Mouse (Mus musculus) midbrain, postnatal 0 days (tissue): ENCODE data around the gene Ms4a8a. TPM values are rescaled to one million over a fixed set of nuclear protein-coding genes. Genes with fewer than 3 reads are reported as not detected.
"Not testable (repeated sequence)": the region's sequence is repeated elsewhere in the genome, so short reads cannot be mapped to it uniquely, and the experiment has no call there.

ENCODE experiments used
- ATAC-seq: fragments of 200-750 bp; cut with Nextera tagmentation; 2 replicates; pipeline ENCODE4 v1.8.0; 2017; ENCODE audit warnings: moderate number of reproducible peaks, mild to moderate bottlenecking, moderate TSS enrichment, moderate library complexity; ENCODE audit not compliant: low FRiP score
- DNase-seq: peaks from one replicate; pipeline ENCODE4 v3.0.0-alpha.2; 2015; ENCODE audit warnings: low spot score
- H3K27ac ChIP-seq: fragments of 300-500 bp; sonication (generic); 2 replicates; pipeline ENCODE4 v1.5.1; 2014; ENCODE audit warnings: low read depth, mild to moderate bottlenecking, low read length, mixed read lengths
- H3K27me3 ChIP-seq: fragments of 300-500 bp; sonication (generic); 2 replicates; pipeline ENCODE4 v1.6.1; 2014; ENCODE audit warnings: low read length, control low read depth, mixed read lengths; ENCODE audit not compliant: insufficient read depth
- H3K36me3 ChIP-seq: fragments of 300-500 bp; sonication (generic); 2 replicates; pipeline ENCODE4 v1.6.1; 2014; ENCODE audit warnings: low read length, control low read depth, mixed read lengths; ENCODE audit not compliant: insufficient read depth
- H3K4me1 ChIP-seq: fragments of 300-500 bp; sonication (generic); 2 replicates; pipeline ENCODE4 v1.6.1; 2014; ENCODE audit warnings: mild to moderate bottlenecking, control low read depth, antibody characterized with exemption, low read length, mixed read lengths; ENCODE audit not compliant: insufficient read depth
- H3K4me2 ChIP-seq: fragments of 300-500 bp; sonication (generic); 2 replicates; pipeline ENCODE4 v1.6.1; 2014; ENCODE audit warnings: low read depth, mild to moderate bottlenecking, low read length, mixed read lengths; ENCODE audit not compliant: poor library complexity, severe bottlenecking
- H3K4me3 ChIP-seq: fragments of 300-500 bp; sonication (generic); 2 replicates; pipeline ENCODE4 v1.5.1; 2014; ENCODE audit warnings: low read depth, mild to moderate bottlenecking, low read length, moderate library complexity
- H3K9ac ChIP-seq: fragments of 300-500 bp; sonication (generic); replicated peaks from 2 replicates; pipeline ENCODE4 v1.6.1; 2014; ENCODE audit warnings: mild to moderate bottlenecking, low read length, moderate library complexity, mixed read lengths; ENCODE audit not compliant: poor library complexity, severe bottlenecking
- H3K9me3 ChIP-seq: fragments of 300-500 bp; sonication (generic); 2 replicates; pipeline ENCODE4 v1.6.1; 2016; ENCODE audit warnings: low read length, control low read depth
- CTCF ChIP-seq: IDR thresholded peaks from 2 replicates; pipeline ENCODE4 v1.5.1; 2016; ENCODE audit warnings: antibody characterized with exemption, mild to moderate bottlenecking
- WGBS: fragments of 180-500 bp; shearing (Covaris S2); extraction: QIAGEN DNeasy Blood & Tissue Kit; methylation state at CpG from one replicate; pipeline ENCODE4 v1.1.7; 2014; 5-methylcytosine and 5-hydroxymethylcytosine counted together
- polyA plus RNA-seq: library from polyadenylated mRNA; unstranded; fragments of >200 nt; fragmentation: Nextera tagmentation; extraction: Ambion mirVana; gene quantifications from 2 replicates; pipeline ENCODE4 v1.2.1, GENCODE M21; 2015
- total RNA-seq: library from RNA; depleted of rRNA; stranded (reverse); fragments of >200 nt; gene quantifications from 2 replicates; pipeline ENCODE4 v1.2.3, GENCODE M21; 2014; rRNA removed

Ms4a8a gene
- total RNA-seq (not detected in 2 replicates), polyA plus RNA-seq (not detected in 2 replicates)

DNA sequence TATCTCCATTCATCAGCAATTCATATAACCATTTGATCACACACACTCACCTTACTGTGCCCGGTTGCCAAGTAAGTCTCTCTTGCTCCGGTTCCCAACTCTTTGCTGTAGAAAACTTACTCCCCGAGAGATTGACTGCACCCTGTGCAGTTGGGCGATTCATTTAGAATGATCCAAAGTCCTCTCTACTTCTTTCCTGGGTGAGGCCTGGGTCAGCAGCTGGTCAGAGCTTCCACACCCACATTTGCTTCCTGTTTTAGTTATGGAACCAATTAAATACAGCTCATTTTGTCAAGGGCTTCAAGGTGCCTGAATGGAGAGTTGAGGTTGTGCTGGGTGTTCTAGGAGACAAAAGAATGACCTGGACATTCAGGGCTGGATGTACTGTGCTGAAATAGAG, at the start of gene Ms4a8a:
TSS of gene Ms4a8a (minus strand) at position 169 of the 400 bp plus-strand sequence.
- Histone ChIP-seq H3K4me1 (no peaks in the 10 kb centered on the region), H3K9ac (no peak within 1 kb of the TSS), H3K27ac (no peak within 1 kb of the TSS), H3K4me3 (no peak within 1 kb of the TSS), H3K9me3 (no peaks in the 10 kb centered on the region), H3K27me3 (no peaks in the 10 kb centered on the region), H3K4me2 (no peak within 1 kb of the TSS), H3K36me3 (no peaks in the 10 kb centered on the region)
- 85% methylated on average over 4 of the region's 4 CpGs for WGBS
- TF ChIP-seq CTCF: no peak
- ATAC-seq: no peak
- DNase-seq: no peak

GRCm38 (mm10) chr19:11129702-11130101, 48.8 kb upstream of the Ms4a8a start:
- Histone ChIP-seq H3K27me3 (no peaks in the 10 kb centered on the region), H3K27ac (no peak overlapping the region), H3K36me3 (no peaks in the 10 kb centered on the region), H3K4me2 (no peak overlapping the region), H3K9ac (no peak overlapping the region), H3K9me3 (no peaks in the 10 kb centered on the region), H3K4me3 (no peak overlapping the region), H3K4me1 (no peaks in the 10 kb centered on the region)
- ATAC-seq: no peak
- 92% methylated on average over 1 of the region's 1 CpGs for WGBS
- DNase-seq: no peak
- no peak for TF ChIP-seq CTCF

- DNase-seq: peak; percentile 4
- WGBS: 2% methylated on average over 6 of the region's 38 CpGs
- H3K36me3 ChIP-seq, H3K27me3 ChIP-seq, H3K4me1 ChIP-seq, H3K9me3 ChIP-seq: not testable (repeated sequence)
- H3K27ac ChIP-seq: 0 out of 2 replicates have a peak overlapping the region, but pooled peaks have one; percentile 38
- 0 out of 2 replicates have a peak overlapping the region, but pooled peaks have one; percentile 44 for H3K9ac ChIP-seq
- peak; percentile 99 for ATAC-seq
- H3K4me3 ChIP-seq: peak overlapping the region; percentile 38
- peak overlapping the region; percentile 45 for H3K4me2 ChIP-seq
Measured at GRCm38 (mm10) chr19:11121016-11121420, 40.1 kb upstream of the Ms4a8a start.

DNA sequence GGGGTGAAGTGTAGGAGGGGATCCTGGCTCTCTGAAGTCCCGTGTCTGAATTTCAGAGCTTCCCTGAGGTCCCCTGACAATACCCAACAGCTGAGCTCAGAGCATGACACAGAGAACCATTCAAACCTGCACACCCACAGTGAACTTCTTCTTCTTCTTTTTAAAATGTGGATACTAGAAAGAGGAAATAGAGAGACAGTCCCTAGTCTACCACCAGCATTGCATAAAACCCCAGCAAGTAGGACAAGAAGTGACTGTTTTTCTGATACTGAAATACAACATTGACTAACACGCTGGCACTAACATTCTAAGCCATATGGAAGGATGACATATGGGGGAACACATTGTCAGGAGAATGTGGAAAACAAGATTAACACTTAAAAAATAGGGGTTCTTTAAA, 38.4 kb upstream of the Ms4a8a start:
- H3K9ac ChIP-seq: no peak overlapping the region
- H3K4me1 ChIP-seq: no peaks in the 10 kb centered on the region
- DNase-seq (no peak), ATAC-seq (no peak)
- WGBS: 76% methylated on average over 2 of the region's 2 CpGs
- H3K27me3 ChIP-seq: no peaks in the 10 kb centered on the region
- no peak overlapping the region for H3K4me3 ChIP-seq
- no peak overlapping the region for H3K4me2 ChIP-seq
- H3K27ac ChIP-seq: no peak overlapping the region
- no peak for TF ChIP-seq CTCF
- H3K36me3 ChIP-seq: no peaks in the 10 kb centered on the region
- 0 out of 2 replicates have a peak, but pooled peaks cover 5% of the 10 kb centered on the region for H3K9me3 ChIP-seq

DNA sequence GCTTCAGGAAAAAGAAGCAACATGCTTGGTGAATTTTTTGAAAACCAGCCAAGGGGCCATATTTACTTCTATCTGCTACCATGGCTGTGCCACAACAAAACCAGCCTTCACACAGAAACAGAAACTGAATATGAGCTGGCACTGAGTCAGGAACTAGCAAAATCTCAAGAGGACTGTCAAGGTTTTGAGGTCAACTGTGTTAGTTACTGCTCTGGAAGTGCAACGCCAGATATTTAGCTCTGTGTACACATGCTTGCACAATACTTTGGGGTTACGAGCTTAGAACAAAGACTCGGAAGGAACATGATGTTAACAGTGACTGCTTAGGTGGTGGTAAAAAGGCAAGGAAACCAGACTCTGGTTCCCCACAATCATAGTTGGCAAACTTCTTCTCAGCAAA, 26.8 kb upstream of the Ms4a8a start:
- Histone ChIP-seq H3K9ac (no peak overlapping the region), H3K9me3 (no peaks in the 10 kb centered on the region), H3K4me2 (no peak overlapping the region), H3K36me3 (no peaks in the 10 kb centered on the region), H3K27ac (no peak overlapping the region), H3K4me1 (no peaks in the 10 kb centered on the region), H3K4me3 (no peak overlapping the region), H3K27me3 (no peaks in the 10 kb centered on the region)
- ATAC-seq (no peak), DNase-seq (no peak)
- TF ChIP-seq CTCF: no peak
- WGBS: 91% methylated on average over 3 of the region's 3 CpGs

- DNase-seq (no peak), ATAC-seq (no peak)
- H3K4me3 ChIP-seq: no peak overlapping the region
- H3K4me2 ChIP-seq: no peak overlapping the region
- H3K36me3 ChIP-seq: no peaks in the 10 kb centered on the region
- H3K9me3 ChIP-seq: no peaks in the 10 kb centered on the region
- WGBS: 74% methylated on average over 1 of the region's 1 CpGs
- no peaks in the 10 kb centered on the region for H3K4me1 ChIP-seq
- no peak for TF ChIP-seq CTCF
- no peak overlapping the region for H3K27ac ChIP-seq
- H3K9ac ChIP-seq: no peak overlapping the region
- no peaks in the 10 kb centered on the region for H3K27me3 ChIP-seq
Measured at GRCm38 (mm10) chr19:11101880-11102279, 21.0 kb upstream of the Ms4a8a start.
